Mouse (Mus musculus): Measurements from ENCODE around the gene Tmem176a.
"Not testable (repeated sequence)": the region's sequence is repeated elsewhere in the genome, so short reads cannot be mapped to it uniquely, and the experiment has no call there.

The Tmem176a gene

DNA sequence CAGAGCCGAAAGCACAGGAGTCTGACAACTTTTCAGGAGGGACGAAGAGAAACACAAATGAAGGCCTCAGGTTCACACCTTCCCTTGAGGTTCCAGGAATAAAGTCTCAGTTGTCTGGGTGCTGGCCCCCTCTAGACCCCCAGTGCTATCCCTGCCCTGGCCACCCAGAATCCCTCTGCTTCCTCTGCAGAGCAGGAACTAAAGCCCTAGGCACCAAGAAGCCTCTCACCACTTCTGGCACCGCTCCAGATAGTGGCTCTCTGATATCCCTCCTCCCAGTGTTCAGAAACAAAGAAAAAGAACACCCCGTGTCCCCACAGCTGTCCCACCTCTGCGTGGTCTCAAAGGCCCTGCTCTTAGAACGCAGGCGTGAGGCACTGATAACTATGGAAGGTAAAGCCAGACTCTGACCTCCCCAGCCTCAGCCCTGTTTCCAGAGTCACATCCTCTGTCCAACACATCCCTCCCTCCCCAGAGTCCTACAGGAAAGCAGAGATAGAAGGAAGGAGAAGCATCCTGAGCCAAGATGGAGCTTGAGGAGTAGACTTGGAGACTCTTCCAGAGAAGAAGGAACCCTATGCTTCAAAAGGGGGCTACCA is at the start of gene Tmem176a:
Tmem176a (plus strand) TSS at position 549 of the 599 bp plus-strand sequence.
- peak; percentile 56 for DNase-seq (ENCODE audit: low spot score)

DNA sequence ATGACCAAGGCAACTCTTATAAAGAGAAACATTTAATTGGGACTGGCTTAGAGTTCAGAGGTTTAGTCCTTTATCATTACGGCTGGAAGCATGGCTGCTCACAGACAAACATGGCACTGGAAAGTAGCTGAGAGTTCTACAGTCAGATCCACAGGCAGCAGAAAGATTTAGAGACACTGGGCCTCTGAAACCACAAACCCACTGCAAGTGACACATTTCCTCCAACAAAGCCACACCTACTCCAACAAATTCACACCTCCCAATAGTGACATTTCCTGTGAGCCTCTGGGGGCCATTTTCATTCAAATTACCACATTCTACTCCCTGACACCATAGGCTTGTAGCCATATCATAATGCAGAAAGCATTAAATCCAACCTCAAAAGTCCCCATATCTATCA is 38.8 kb upstream of the Tmem176a start:
- no peak for DNase-seq (ENCODE audit: low spot score)

DNA sequence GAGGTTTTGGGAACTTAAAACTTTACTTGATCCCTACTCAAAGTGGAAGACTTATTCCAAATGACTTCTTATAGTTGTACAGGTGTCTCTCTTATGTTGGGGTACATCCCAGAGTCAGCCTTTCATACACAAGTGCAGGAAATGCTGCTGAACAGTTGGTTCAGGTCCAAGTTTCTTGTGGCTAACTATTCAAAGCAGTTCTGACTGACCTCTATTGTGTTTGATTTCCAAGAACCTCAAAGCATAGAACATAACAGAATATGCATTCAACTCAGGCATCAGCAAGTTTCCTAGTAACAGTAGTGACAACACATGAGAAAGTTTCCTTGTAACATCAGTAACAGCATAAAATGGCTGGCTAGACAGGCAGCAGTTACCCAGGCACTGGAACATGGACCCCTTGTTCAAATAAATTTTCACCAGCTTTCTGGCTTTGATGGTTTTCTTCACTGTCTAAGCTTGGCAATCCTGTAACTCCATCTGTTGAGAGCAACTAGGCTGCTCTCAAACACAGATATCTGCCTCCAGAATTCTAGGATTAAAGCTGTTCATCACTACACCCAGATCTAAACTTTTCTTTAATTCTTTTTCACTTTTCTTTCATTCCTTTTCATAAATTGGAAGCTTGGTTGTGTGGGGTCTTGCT is 37.2 kb upstream of the Tmem176a start:
- no peak for DNase-seq (ENCODE audit: low spot score)

DNA sequence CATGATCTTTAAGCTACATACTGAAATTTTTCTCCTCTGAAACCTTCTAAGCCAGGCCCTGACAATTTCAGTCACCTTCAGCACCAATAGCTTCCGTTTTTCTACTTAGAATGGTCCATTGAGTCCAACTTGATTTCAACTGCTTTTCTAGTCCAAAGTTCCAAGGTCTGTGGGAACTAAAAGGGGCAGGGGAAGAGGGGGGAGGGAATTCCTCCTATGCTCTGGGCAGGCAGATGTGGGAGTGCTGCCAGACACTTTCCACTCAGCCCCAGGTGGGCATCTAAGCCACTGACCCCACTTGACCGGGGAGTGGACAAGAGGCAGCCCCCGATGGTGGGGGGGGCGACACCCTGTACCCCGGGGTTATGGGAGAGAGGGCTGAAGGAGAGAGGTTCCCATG is 36.4 kb upstream of the Tmem176a start:
- no peak for DNase-seq (ENCODE audit: low spot score)

DNA sequence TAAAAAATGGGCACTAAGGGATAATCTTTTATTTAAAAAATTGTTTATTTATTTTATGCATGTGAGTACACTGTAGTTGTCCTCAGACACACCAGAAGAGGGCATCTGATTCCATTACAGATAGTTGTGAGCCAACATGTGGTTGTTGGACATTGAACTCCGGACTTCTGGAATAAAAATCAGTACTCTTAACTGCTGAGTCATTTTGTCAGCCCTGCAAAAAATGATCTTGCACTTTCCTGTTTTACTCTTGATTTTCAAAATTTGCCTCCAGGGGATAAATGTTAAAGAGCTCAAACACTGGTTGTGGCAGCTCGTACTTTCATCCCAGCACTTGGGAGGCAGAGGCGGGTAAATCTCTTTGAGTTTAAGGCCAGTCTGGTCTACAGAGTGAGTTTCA is 34.0 kb upstream of the Tmem176a start:
- no peak for DNase-seq (ENCODE audit: low spot score)

DNA sequence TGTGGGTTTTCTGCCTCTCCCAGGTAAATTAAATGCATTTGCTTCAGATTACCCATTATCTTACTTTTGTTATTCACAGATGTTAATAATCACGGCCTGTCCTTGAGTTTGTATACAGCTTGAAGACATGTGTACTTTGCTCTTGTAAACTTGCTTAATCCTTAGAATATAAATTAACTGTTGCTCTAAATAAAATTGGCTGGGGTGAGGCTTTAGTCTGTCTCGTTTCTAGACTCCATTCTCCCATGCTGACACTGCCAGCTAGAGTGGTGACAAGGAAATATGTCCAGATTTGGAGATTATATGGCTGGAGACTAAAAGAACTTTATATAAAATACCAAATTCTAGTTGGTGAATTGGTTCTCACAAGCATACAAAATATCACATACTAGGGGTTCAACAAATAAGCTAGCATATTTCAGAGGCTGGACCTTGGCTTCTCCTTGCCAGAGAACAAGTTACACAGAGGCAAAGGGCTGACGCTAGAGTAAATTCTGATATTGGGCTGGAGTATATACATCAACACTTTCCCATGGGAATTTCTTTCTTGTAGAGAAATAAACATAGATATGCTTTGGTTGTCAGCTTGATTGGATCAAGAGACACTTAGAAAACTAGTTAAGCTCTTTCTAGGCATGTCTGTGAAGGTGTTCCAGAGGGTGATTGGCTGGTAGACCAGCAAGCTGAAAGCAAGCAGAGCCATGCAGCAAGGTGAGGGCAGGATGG is 31.1 kb upstream of the Tmem176a start:
- no peak for DNase-seq (ENCODE audit: low spot score)

DNA sequence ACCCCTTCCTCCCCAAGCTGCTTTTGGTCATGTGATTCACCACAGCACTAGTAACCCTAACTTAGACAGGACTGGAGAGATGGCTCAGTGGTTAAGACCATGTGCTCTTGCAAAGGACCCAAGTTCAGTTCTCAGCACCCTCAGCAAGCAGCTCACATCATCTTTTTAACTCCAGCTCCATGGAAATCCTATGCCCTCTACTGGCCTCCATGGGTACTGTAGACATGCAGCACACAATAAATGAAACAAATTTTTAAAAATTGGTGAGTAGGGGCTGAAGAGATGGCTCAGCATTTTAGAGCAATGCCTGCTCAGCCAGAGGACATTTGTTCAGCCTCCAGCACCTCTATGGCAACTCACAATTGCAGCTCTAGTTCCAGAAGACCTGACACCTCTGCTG is 25.7 kb upstream of the Tmem176a start:
- DNase-seq (ENCODE audit: low spot score) = no peak

DNA sequence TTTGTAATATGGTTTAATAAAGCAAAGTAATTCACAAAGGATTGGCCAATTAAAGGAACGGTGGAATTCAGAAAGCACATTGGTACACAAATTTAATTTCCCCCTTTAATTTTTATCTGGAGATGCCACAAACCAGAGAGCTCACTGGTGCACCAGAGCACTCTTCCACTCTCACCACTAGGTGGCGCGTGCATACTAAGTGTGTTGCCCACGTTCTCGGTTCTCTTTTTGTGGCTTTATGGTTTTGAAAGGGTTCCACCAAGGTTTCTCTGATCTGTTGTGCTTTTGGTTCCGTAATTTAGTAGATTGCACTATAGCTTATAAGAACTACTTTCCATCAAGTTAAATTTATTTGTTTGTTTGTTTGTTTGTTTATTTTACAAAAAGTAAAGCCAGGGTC is 22.9 kb upstream of the Tmem176a start:
- DNase-seq (ENCODE audit: low spot score) = peak; percentile 63

DNA sequence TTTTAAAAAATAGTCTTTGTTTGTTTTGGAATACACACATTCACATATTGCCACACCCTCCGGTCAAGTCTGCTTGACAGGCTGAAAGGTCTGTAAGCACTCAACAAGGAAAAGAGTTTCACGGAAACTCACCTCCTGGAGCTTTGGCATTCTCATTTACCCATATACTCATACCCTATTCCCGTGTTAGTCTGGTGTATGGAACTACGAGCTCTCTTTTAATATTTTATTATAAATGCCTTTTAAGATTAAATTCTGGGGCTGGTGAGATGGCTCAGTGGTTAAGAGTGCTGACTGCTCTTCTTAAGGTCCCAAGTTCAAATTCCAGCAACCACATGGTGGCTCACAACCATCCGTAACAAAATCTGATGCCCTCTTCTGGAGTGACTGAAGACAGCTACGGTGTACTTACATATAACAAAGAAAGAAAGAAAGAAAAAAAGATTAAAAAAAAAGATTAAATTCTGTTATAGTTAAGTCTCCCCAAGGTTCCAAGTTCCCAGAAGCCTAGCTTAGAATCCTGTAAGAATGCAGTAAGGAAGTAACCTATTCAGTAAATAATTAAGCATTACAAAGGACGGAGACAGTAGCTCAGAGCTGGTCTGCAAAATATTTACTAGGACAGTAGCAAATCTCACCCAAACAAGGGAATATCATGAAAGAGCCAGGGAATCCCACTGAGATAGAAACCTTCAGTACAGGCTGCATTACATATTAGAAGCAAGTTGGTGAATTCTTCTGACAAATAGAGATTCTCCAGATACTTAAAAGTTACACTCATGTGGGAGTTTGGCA is 18.5 kb upstream of the Tmem176a start:
- not testable (repeated sequence) for DNase-seq (ENCODE audit: low spot score)

DNA sequence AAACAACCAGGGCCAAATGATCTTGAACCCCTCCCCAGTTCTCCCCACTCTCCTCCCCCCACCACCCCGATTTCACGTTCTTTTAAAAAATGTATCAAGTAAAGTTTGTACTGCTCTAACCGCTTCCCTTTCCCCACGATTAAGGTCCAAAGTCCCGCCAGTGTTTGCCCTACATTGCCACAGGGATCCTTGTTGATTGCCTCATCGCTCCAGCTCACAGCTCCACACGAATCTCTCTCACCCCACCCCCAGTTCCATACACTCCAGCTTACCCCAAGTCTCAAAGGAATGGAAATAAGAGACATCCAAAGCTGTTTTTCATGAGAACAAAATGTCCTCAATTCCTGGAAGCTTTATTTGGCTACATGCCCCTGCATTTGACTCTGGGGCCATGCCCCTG is 15.7 kb upstream of the Tmem176a start:
- no peak for DNase-seq (ENCODE audit: low spot score)

DNA sequence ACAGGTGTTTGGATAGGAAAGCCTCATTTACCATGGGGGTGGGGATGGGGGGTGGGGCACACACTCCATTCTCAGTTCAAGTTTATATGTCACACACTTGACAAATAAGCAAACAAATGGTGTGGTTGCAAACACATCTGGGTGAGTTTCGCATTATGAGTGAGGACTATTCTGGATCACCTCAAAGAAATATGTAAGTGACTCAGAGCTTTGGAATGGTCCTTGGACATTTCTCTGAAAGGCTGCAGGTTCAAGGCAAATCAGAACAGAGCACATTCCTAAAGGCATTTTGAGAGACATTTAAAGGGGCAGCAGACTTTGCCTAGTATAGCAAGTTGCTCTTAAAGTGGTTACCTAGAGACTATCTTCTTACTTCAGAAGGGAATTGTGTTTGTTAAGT is 11.7 kb upstream of the Tmem176a start:
- no peak for DNase-seq (ENCODE audit: low spot score)

DNA sequence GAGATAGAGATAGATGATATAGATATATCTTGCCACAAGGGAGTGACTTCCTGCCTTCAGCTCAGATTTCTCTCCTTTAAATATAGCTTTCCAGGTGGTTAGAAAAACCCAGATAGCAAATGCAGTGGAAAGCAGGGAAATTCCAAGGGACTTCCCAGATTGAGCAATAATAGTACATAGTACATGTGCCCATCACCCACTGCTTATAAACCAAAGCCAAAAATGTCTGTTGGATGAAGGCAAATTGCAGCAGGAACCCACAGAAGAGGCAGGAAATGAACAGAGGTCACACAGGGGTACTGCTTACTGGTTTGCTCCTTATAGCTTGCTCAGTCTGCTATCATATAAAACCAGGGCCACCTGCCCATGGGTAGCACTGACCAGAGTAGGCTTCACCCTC is 11.1 kb upstream of the Tmem176a start:
- no peak for DNase-seq (ENCODE audit: low spot score)

DNA sequence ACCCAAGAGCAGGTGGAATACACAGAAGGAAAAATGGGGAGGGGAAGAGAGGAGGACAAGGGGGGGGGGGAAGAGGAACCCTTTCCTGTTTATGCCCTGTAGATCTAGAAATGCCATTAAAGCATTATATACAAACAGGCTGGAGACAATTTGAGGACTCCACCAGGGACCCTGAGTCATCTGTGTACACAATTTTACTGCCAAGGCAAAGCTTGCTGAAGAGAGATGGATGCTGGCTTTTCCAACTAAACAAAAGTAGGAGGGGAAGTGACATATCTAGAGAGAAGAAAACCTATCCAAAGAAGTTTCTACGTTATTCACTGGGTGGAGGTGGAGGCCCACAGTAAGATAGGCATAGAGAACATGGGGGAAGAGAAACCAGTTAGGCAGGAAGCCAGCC is 10.5 kb upstream of the Tmem176a start:
- no peak for DNase-seq (ENCODE audit: low spot score)

DNA sequence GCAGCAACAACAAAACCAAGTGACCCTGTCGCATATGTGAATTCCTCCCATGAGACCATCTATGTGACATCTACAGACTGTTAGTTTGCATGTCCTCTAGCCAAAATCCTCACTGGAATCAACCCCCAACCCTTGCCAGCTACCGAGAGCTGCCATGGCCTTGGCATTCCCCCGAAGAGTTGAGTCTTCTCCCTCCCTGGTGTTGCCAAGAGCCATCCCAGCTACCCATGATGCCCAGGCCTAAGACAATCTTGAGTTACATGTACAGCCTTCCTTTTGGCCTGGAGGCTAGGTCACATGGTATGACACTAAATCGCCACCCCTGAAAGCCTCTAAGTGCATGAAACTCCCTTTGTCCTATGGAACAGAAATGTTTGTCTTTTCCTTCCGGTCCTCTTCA is 9.6 kb upstream of the Tmem176a start:
- DNase-seq (ENCODE audit: low spot score) = no peak

DNA sequence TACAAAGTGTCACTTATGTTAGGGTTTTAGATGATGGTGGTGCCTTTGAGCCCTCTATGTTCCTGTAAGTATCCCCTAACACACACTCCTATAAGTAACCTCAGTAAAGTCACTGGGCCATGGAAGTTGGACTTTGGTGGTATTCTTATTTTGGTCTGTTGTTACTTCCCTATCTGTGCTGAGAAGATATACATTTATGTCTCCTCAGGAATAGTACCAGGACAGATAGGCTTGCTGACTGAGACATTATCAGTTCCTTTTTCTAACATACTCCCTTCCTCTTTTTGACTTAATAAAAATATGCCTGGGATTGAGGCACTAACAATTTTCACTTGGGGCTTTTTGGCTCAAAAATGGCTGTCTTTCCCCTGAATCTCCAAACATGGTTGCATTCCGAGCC is 8.3 kb upstream of the Tmem176a start:
- no peak for DNase-seq (ENCODE audit: low spot score)

DNA sequence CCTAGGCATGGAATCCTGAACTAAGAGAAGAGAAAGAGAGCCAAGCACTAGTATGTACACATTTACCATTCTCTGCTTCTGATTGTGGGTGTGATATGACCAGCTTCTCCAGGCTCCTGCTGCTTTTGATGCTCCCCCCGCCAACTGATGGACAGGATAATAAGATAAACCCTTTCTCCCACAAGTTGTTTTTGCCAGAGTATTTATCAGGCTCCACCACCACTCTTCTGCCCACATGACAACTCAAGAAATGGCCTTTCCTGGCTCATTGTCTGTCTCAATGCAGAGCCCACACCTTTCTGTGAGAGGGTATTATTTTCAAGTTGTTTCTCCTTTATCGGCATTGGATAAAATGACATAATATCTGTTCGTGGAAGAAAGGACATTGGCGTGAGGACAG is 7.2 kb upstream of the Tmem176a start:
- no peak for DNase-seq (ENCODE audit: low spot score)

DNA sequence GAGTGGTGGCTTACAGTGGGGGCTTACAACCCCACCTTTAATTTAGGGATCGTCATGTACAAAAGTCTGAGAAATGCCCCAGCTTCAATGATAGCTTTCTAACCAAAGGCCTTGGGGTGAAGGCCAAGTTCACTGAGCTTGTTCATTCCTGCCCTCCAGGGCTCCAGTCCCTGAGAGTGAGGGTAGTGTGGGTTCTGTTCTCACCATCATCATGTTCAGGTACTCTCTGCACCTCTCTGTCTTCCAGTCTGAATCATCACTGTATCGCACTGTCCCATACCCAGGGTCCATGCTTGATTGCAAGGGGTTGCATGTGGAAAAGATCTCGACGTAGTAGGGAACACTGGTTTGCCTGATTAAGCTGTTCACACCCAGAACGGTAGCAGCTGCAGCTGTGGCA is 5.5 kb upstream of the Tmem176a start:
- no peak for DNase-seq (ENCODE audit: low spot score)

DNA sequence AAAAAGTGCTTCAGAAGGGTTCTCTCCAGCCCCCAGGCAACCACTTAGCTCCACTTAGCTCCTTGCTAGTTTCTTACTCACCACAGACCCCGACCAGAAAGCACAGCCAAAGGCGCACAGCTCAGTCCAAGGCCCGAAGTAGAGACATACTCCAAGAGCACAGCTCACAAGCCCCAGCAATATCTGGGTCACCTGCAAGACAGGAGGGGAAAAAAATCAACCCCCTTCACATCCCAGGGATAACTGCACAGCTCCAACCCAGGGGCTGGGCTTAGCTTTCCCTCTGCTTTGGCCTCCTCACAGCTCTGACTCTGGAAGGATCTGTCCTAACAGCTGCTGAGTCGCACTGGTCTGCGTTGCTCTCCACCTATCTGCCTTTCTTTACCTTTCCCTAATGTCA is 4.6 kb upstream of the Tmem176a start:
- no peak for DNase-seq (ENCODE audit: low spot score)

DNA sequence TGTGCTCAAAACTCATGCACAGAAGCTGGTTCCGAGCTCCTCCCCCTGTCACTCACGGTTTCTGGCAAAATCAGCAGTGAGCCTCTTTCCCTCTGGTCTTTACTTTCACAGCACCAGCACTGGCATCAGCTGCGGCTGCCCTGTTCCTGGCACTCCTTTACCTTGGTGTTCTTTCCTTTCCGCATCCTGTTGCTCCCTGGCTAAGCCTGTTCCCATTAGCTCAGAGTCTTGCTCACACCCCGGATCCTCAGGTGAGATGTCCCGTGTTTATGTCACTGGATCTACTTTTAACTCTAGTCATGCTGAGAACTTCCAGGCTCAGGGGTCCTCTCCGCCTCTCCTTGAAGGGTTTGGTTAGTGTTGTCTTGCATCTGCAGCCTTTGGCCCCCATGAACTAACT is 3.2 kb upstream of the Tmem176a start:
- no peak for DNase-seq (ENCODE audit: low spot score)

DNA sequence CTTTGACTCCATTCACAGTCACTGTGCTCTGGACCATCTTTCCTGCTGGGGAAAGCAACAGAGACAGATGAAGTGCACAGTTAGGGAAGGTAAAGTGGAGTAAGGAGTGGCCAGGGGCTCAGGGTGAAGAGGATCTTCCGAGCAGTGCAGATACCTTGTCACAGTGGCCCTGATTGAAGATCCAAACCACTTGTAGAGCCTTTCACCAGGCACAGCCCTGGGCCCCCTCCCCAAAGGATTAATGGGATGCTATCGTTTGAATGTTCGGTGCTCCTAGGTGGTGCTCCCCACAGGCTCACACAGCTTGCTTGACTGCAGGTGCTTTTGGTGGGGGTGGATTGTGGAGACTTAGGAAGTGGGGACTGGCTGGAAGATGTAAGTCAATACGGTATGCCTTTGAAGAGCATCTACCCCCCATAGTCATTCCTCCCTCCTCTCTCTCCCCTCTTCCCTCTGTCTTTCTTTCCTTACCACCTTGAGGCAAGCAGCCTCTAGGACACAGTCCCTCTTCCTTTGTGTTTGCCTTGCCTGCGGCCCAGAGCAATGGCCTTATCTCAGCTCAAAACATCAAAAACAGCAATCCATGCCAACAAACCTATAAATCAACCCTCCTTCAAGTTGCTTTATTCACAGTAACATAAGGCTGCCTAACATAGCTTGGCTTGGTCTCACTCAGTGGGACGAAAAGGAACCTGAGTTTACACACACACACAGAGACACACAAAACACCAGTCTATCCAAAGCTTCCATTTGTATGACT is 2.2 kb upstream of the Tmem176a start:
- no peak for DNase-seq (ENCODE audit: low spot score)

DNA sequence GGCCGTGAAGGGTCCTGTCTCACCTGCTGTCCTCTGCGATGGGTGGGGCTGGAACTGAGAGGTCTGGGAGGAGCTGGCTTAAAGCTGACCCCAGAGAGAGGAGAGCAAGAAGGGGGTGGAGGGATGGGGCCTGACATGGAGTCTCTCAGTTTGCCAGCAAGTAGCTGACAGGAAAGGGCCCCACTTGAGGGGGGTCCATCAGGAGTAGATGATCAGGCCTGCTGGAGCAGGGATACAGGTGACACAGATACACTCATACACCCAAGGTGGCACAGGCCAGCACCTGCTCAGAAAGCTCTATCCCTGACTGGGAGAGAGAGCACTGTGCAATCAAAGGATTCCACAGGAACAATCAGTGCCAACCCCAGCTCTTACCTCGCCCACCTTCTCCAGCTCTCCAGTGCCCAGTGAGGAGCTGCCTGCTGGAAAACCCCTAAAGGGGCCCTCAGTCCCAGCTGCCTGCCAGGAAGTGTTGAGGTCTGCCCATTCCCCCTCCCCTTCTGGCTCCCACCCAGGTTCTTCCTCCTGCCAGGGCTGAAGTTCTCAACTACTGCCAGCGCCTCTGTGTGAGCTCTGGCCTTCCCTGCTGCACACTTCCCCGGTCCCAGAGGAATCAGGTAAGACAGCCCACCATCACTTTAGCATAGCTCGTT is 380 bp downstream of the Tmem176a start, which contains the start of gene Tmem176b:
Tmem176b (minus strand) TSS at position 524 of the 653 bp plus-strand sequence.
- DNase-seq (ENCODE audit: low spot score) = peak; percentile 94
